Mouse (Mus musculus) layer of hippocampus, adult 2 months (tissue): ENCODE measurements around the gene Myo5a. TPM values are rescaled to one million over a fixed set of nuclear protein-coding genes. Genes with fewer than 3 reads are reported as not detected.

ENCODE experiments used
- DNase-seq, 2 experiments: peaks; one replicate each; pipeline ENCODE4 v3.0.0; 2022; ENCODE audit warnings: low spot score in 2 of 2
- H3K27ac ChIP-seq: fragments of 200-600 bp; 2 replicates; pipeline ENCODE4 v1.8.1; 2022
- H3K4me3 ChIP-seq: fragments of 200-600 bp; 2 replicates; pipeline ENCODE4 v1.8.1; 2022; ENCODE audit warnings: mild to moderate bottlenecking
- CTCF ChIP-seq: fragments of 200-600 bp; conservative IDR thresholded peaks from 2 replicates; pipeline ENCODE4 v1.8.1; 2022; ENCODE audit warnings: antibody characterized with exemption, mild to moderate bottlenecking, moderate library complexity
- total RNA-seq, 2 experiments: library from RNA; stranded (reverse); gene quantifications; 2 replicates each; pipeline ENCODE4 v1.2.3; 2021

Gene Myo5a
- total RNA-seq, 2 experiments from 2014 or later: 201 to 210 TPM

DNA sequence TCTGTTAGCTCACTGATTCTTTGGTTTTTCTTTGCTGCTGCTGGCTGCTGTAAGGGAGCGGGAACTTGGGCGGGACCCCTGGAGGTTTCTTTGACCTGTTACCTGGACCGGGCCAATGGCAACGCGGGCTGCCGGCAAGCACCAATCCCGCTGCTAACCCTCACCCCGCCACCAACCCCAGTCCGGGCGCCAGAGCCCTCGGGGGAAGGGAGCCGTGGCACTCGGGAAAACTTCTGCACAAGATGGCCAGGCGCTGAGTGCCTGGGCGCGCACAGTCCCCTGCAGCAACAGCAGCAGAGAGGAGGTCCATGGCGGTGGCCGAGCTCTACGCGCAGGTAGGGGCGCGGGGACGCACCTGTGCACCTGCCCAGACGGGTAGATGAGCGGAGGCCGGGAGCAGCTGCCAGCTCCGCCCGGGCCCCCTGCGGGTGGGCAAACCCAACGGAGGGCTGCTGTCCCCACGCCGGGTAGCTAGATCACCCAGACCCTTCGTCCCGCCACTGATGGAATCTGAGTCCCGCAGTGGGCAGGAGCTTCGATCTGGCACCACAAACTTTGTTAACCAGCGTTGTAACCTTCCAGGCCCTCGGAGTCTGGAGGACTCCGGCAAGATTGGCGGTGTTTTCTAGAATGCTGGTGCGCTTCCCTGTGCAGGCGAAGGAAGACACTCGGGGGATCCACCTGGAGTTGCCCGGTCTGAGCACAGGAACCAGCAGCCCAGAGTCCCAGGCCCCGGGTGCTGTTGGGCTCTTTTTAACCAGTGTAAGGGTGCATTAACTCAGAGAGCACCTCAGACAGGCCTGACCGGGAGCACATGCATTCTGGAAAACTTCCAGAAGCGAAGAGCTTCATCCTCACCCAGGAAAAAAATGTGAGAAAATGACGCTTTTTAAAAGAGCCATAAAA, 161.3 kb downstream of the Myo5a start, which contains the start of gene Myo5c:
Myo5c (plus strand) TSS at position 180 of the 906 bp plus-strand sequence.
- no peak for TF ChIP-seq CTCF
- H3K4me3 ChIP-seq: peak within 1 kb of the TSS; percentile 31
- no peak within 1 kb of the TSS for H3K27ac ChIP-seq

DNA sequence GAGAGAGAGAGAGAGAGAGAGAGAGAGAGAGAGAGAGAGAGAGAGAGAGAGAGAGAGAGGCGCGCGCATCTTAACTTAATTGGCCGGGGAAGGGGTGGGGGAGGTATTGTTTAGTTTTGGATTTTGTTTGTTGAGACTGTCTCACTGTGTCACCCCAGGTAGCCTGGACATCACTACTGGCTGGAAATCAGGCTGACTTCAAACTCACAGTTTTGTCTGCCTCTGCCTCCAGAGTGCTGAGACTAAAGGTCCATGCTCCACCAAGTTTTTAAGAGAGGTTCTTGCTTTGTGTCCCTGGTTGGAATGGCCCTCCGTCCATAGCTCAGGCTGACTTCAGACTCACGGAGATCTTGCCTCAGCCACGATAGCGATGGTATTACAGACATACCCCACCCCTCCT, 162.0 kb downstream of the Myo5a start:
- H3K27ac ChIP-seq: no peak overlapping the region
- no peak for DNase-seq
- TF ChIP-seq CTCF: no peak
- H3K4me3 ChIP-seq: no peak overlapping the region

More for the DNA sequence above, 161.3 kb downstream of the Myo5a start, which contains the start of gene Myo5c:
- no peak for DNase-seq

DNA sequence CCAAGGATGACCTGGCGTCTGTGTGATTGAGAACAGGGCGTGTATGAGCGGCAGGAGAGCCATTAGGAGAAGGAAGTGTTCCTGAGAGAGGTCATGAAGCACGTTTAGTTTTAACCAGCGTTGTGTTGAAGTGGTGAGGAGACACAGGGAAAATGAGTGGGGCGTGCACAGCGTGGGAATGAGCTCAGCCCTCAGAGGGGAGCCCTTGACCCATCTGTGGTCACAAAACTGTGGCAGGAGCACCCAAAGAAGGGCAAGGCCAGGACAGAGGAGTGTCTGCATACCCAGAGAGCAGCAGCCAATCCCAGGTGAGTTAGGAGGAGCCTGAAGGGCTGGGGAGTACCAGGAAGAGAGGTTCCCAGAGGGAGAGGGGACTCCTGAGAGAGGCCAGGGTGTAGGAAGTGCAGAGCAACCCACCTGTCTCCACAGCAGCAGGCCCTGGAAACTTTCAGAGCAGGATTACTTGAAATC, 163.5 kb downstream of the Myo5a start:
- Histone ChIP-seq H3K27ac (no peak overlapping the region), H3K4me3 (no peak overlapping the region)
- DNase-seq: no peak
- no peak for TF ChIP-seq CTCF

DNA sequence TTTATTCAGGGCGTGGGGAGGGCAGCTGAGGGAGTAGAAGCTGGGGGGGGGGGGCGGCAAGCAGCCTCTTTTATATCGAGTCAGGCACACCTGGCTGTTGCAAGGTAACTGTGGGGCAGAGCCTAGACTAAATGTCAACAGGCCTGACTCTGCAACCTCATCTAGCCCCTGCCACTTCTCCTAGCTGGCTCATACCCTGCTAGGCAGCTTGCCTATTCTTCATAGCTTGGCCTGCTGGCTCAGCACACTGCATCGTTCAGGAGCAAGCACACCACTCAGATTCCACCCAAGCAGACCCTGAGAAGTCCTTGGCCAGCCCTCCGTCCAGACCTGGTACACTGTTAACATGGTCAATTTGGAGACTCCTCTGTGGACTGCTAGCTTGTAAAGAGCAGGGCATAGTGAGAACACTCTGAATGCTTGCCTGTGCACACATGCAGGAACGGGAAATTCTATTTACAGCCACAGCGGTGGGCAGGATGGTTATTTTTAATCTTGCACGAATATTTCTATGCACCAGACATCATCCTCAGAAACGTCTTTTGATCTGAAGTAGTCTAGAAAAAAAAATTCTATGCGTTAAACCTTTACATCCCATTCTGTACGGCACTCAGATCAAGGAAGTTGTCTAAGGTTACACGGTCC, 164.3 kb downstream of the Myo5a start:
- Histone ChIP-seq H3K4me3 (no peak overlapping the region), H3K27ac (peak overlapping the region; percentile 24; the same call in 1 of the 2 replicates)
- TF ChIP-seq CTCF: no peak
- no peak for DNase-seq

DNA sequence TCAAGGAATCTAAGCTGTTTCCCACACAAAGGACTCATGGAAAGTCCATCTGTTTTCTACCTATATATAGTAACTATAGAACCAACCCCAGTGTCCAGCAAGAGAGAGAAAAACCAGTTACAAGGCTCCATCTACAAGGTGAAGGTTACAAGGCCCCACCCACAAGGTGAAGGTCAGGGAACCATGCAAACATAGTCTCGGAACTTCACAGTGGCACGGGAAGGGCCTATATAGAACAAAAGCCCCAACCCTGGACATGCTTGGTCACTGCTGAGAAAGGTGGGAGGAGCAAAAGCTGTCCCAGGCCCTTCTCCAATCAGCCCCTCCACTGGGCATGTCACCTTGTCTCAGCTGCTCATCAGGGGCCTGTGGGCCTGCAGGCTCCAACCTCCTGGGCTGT, 164.9 kb downstream of the Myo5a start:
- no peak overlapping the region for H3K4me3 ChIP-seq
- DNase-seq: no peak
- peak overlapping the region; percentile 12; the same call in 1 of the 2 replicates for H3K27ac ChIP-seq
- no peak for TF ChIP-seq CTCF

DNA sequence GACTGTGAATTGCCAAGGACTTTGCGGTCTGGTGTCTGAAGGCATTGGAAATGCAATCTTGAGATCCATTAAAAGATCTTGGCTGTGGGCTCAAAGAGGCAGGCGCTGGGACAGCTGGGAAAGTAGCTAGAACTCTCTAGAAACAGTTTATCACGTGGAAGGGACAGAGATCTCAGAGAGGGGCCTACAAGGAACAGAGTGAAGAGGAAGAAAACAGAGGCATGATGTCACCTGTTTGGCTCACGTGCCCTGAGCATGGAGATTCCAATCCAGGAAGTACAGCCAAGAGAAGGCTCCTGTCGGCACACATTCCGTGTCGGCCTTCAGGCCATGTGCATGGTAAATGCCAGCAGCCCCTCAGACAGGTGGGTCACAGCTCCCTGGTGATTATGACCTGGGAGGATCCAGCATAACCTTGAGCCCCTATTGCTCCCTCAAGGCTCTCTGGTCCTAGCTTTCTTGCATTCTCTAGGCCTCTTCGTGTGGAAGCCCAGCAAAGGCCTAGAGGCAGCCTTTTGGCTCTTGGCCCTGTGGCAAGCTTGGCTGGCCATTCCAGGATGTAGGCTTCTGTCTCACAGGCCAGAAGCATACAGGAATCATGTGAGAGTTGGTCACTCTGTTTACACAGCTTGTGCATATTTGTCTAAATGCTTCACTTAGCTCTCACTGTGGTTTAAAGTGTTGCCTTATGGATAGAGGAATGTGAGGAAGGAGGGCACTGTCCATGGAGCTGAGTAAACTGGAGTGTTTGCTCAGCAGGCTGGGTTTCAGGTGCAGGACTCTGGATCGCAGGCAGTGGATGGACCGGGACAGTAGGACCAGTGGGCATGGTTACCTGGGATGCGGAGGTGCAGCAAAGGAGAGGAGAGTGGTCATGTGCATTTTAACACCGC, 165.8 kb downstream of the Myo5a start:
- H3K4me3 ChIP-seq: no peak overlapping the region
- DNase-seq: no peak
- no peak for TF ChIP-seq CTCF
- H3K27ac ChIP-seq: no peak overlapping the region

DNA sequence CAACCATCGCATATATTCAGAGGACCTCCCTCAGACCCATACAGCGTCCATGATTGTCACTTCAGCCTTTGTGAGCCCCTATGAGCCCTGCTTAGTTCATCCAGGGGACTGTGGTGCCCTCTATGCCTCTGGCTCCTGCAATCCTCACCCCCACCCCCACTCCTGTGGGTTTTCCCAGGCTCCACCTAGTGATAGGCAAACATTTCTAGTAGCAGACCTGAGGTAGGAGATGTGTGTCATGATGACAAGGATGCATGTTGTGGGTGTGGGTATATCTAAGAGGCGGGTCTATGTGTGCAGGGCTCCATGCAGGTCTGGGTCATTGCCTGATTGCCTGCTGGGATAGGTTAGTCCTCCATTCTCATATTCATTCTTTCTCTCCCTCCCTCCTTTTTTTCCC, 167.4 kb downstream of the Myo5a start:
- Histone ChIP-seq H3K27ac (no peak overlapping the region), H3K4me3 (no peak overlapping the region)
- TF ChIP-seq CTCF: no peak
- DNase-seq: no peak

DNA sequence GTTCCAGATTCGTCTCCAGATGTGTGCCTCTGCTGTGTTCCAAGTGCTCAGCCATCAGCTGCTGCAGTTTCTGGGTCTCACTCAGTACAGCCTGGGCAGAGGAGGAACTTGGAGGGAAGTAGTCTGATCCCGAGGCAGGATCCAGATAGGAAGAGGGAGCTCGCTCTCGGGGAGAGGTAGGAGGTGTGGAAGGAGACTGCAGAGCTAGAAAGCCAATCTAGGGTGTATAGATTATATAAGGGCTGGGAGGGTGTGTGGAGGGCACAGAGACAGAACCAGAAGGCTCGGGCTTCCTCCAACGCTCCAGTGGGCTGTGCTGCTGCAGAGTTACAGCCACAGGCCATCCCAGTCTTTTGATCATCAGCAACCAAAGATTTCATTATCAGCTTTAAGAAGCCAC, 172.2 kb downstream of the Myo5a start:
- DNase-seq: no peak
- Histone ChIP-seq H3K27ac (no peak overlapping the region; the same call in 1 of the 2 replicates), H3K4me3 (no peak overlapping the region)
- no peak for TF ChIP-seq CTCF

DNA sequence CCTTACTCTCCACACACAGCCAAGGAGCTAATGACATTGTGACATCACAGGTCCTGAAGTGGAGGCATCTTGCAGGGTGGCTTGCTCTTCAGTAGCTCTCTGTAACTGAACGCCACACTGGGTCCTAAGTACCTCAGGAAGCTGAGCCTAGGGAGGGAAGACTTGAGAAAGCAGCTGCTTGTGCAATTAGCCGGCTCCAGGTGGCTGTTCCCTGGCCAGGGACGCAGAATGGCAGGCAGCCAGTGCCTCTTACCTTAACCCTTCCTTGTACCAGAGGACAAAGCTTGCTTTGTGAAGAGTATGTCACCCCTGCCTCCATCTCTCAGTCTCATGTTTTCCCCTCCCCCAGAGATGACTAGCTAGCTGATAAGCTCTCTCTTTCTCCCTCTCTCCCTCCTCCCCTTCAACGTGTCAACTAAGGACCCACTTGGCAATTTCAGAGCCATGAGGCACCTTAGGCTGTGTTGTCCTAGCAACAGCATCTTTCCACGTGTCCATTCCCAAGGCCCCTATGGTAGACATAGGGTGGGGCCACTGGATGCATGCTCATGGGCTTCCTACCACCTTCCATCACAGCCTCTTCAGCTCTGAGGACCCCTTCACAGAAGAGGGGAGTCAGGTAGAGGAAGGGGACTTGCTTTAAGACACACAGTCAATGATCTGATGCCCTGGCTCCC, 173.1 kb downstream of the Myo5a start:
- DNase-seq: no peak
- TF ChIP-seq CTCF: no peak
- no peak overlapping the region for H3K4me3 ChIP-seq
- no peak overlapping the region; the same call in 1 of the 2 replicates for H3K27ac ChIP-seq

DNA sequence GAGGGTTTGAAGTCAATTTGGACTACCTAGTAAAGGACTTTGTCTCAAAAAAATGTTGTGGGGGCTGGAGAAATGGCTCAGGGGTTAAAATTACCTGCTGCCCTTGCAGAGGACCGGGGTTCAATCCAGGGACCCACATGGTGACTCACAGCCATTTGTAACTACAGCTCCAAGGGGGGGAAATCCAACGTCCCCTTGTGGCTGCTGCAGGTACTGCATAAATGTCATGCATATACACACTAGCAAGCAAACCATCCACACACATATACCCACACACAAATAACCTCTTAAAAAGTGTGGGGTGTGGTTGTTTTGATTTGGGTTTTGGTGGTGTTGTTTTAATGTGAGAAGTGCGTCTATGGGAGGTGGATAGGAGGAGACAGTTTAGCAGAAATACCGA, 173.7 kb downstream of the Myo5a start:
- DNase-seq: no peak
- H3K4me3 ChIP-seq: no peak overlapping the region
- no peak overlapping the region for H3K27ac ChIP-seq
- TF ChIP-seq CTCF: peak; percentile 61

DNA sequence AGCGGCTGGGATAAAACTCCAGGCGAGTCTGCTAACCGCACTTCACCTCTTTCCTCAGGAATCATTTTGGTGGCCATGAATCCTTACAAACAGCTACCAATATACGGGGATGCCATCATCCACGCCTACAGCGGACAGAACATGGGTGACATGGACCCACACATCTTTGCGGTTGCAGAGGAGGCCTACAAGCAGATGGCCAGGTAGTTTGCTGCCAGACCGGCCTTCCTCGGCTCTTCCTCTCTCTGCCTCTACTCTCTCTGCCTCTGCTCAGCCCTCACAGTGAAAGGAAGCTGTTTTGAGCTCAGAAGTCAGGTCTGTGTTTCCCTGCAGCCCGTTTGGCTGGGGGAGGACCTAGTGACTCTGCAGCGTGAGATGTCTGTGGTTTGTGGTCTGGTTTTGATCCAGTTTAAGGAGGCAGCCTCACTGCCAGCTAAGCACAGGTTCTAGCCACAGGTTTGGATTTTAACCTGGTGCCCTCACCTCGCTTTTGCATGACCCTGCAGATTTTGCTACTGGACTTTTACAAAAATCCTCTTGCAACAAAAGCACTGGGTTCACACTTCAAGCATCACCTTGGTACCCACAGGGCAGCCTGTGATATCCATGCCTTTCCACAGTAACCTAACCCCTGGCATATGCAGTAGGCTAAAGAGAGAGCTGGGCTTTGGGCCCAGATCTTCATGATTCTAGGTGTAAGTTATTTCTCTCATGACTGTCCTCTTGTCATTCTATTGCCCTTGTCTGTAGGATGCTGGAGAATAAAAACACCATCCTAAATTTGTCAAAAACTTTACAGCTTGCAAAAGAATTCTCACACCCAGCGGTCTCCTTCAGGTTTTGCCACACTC, 175.5 kb downstream of the Myo5a start:
- Histone ChIP-seq H3K27ac (no peak overlapping the region), H3K4me3 (no peak overlapping the region)
- no peak for TF ChIP-seq CTCF
- DNase-seq: no peak

DNA sequence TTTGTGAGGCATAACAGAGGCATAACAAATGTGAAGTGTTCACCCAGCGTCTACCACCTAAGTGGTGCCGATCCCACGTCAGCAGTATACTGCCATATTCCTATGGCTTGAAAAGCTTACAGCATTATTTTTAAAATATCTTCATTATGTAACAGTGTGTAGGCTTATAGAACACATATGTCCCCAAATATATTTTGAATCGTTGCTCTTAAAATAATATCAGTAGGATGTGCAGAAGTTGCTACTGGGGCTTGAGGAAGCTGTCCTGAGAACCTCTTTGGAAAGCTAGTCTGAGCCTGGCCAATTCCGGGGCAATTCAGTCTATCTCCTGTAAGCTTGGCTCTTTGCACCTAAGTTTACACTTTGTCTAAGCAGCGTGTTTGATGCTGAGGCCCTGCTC, 177.1 kb downstream of the Myo5a start:
- Histone ChIP-seq H3K4me3 (no peak overlapping the region), H3K27ac (no peak overlapping the region)
- no peak for DNase-seq
- no peak for TF ChIP-seq CTCF
